Mouse (Mus musculus): ENCODE results near the gene Uts2. TPM values are rescaled to one million over a fixed set of nuclear protein-coding genes. Genes with fewer than 3 reads are reported as not detected.
"Not testable (repeated sequence)": the region's sequence is repeated elsewhere in the genome, so short reads cannot be mapped to it uniquely, and the experiment has no call there.

Uts2 gene
- polyA plus RNA-seq, 1 experiment from 2014 or later: not detected

DNA sequence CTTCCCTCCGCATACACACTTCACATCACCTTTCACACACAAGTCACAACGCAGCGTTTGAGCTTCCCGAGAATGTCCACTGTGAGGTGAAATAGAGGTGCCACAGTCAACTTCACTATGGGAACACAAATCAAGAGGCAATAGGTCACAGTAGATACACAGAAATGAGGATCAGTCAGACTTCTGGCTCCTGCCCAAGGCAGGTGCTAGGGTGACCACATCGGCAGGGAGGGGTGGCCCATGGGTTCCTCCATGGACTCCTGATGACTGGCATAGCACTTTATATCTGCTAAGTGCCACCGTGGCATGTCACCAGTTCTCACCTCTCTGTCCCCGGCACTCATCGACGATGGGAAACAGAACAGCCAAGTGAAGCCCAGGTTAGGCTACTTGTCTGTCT lies 1.7 kb downstream of the Uts2 start:
- Histone ChIP-seq H3K9me3 (replicated peaks; ENCODE audit: control insufficient read depth, low read length) (no peaks in the 10 kb centered on the region), H3K27me3 (replicated peaks; ENCODE audit: control insufficient read depth, insufficient read depth, low read length) (no peaks in the 10 kb centered on the region), H3K4me3 (ENCODE audit: low read depth, low read length) (no peak overlapping the region), H3K9ac (ENCODE audit: low read length) (no peak overlapping the region), H3K27ac (ENCODE audit: low read depth, low read length) (no peak overlapping the region), H3K36me3 (ENCODE audit: control insufficient read depth, insufficient read depth, low read length) (no peaks in the 10 kb centered on the region), H3K4me1 (ENCODE audit: control insufficient read depth, insufficient read depth, low read length) (no peaks in the 10 kb centered on the region), H3K4me2 (ENCODE audit: low read length) (no peak overlapping the region)
- WGBS: 98% methylated on average over 9 of the region's 9 CpGs
- no peak for DNase-seq (ENCODE audit: low spot score)
- ATAC-seq: no peak

- no peaks in the 10 kb centered on the region for H3K9me3 ChIP-seq (replicated peaks; ENCODE audit: control insufficient read depth, low read length)
- no peak overlapping the region for H3K4me3 ChIP-seq (ENCODE audit: low read depth, low read length)
- H3K27me3 ChIP-seq (replicated peaks; ENCODE audit: control insufficient read depth, insufficient read depth, low read length): no peaks in the 10 kb centered on the region
- DNase-seq (ENCODE audit: low spot score): no peak
- no peak overlapping the region for H3K27ac ChIP-seq (ENCODE audit: low read depth, low read length)
- H3K9ac ChIP-seq (ENCODE audit: low read length): no peak overlapping the region
- no peak overlapping the region for H3K4me2 ChIP-seq (ENCODE audit: low read length)
- 69% methylated on average over 13 of the region's 13 CpGs for WGBS
- no peaks in the 10 kb centered on the region for H3K36me3 ChIP-seq (ENCODE audit: control insufficient read depth, insufficient read depth, low read length)
- ATAC-seq: no peak
- H3K4me1 ChIP-seq (ENCODE audit: control insufficient read depth, insufficient read depth, low read length): no peaks in the 10 kb centered on the region
Measured at GRCm38 (mm10) chr4:151001397-151001796, 4.5 kb downstream of the Uts2 start.

GRCm38 (mm10) chr4:151005656-151006318 lies 8.9 kb downstream of the Uts2 start:
- Histone ChIP-seq H3K27me3 (replicated peaks; ENCODE audit: control insufficient read depth, insufficient read depth, low read length) (no peaks in the 10 kb centered on the region), H3K4me2 (ENCODE audit: low read length) (no peak overlapping the region), H3K4me1 (ENCODE audit: control insufficient read depth, insufficient read depth, low read length) (no peaks in the 10 kb centered on the region), H3K9me3 (replicated peaks; ENCODE audit: control insufficient read depth, low read length) (no peaks in the 10 kb centered on the region), H3K27ac (ENCODE audit: low read depth, low read length) (no peak overlapping the region), H3K9ac (ENCODE audit: low read length) (no peak overlapping the region), H3K4me3 (ENCODE audit: low read depth, low read length) (no peak overlapping the region), H3K36me3 (ENCODE audit: control insufficient read depth, insufficient read depth, low read length) (no peaks in the 10 kb centered on the region)
- DNase-seq (ENCODE audit: low spot score): no peak
- ATAC-seq: no peak
- WGBS: 94% methylated on average over 13 of the region's 13 CpGs

DNA sequence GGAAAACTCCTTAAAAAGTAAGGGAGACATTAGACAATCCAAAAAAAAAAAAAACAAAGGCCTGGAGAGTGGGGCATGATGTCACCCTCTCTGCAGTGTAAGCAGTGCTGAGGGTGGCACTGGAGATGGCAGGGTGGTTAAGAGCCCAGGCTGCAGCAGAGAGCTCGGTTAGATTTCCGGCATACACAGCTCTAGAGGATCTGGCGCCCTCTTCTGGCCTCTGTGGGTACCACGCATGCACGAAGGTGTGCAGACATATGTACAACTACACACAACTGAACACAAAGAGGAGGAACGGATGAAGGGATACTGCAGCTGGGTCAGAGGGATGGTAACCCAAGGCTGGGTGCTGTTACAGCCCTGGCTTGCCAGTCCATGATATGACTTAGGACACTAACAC lies 10.0 kb downstream of the Uts2 start:
- H3K4me3 ChIP-seq (ENCODE audit: low read depth, low read length): no peak overlapping the region
- H3K27me3 ChIP-seq (replicated peaks; ENCODE audit: control insufficient read depth, insufficient read depth, low read length): no peaks in the 10 kb centered on the region
- H3K4me2 ChIP-seq (ENCODE audit: low read length): no peak overlapping the region
- no peaks in the 10 kb centered on the region for H3K4me1 ChIP-seq (ENCODE audit: control insufficient read depth, insufficient read depth, low read length)
- H3K9ac ChIP-seq (ENCODE audit: low read length): no peak overlapping the region
- peak; percentile 31 for DNase-seq (ENCODE audit: low spot score)
- no peaks in the 10 kb centered on the region for H3K36me3 ChIP-seq (ENCODE audit: control insufficient read depth, insufficient read depth, low read length)
- H3K9me3 ChIP-seq (replicated peaks; ENCODE audit: control insufficient read depth, low read length): no peaks in the 10 kb centered on the region
- WGBS: 51% methylated on average over 6 of the region's 6 CpGs
- no peak overlapping the region for H3K27ac ChIP-seq (ENCODE audit: low read depth, low read length)
- no peak for ATAC-seq

GRCm38 (mm10) chr4:151010316-151010715 lies 13.4 kb downstream of the Uts2 start:
- Histone ChIP-seq H3K4me1 (ENCODE audit: control insufficient read depth, insufficient read depth, low read length) (no peaks in the 10 kb centered on the region), H3K4me2 (ENCODE audit: low read length) (no peak overlapping the region), H3K27me3 (replicated peaks; ENCODE audit: control insufficient read depth, insufficient read depth, low read length) (no peaks in the 10 kb centered on the region), H3K36me3 (ENCODE audit: control insufficient read depth, insufficient read depth, low read length) (0 out of 2 replicates have a peak, but pooled peaks cover 7% of the 10 kb centered on the region), H3K9ac (ENCODE audit: low read length) (no peak overlapping the region), H3K27ac (ENCODE audit: low read depth, low read length) (no peak overlapping the region), H3K4me3 (ENCODE audit: low read depth, low read length) (no peak overlapping the region), H3K9me3 (replicated peaks; ENCODE audit: control insufficient read depth, low read length) (no peaks in the 10 kb centered on the region)
- DNase-seq (ENCODE audit: low spot score) (no peak), ATAC-seq (no peak)
- 93% methylated on average over 7 of the region's 7 CpGs for WGBS

DNA sequence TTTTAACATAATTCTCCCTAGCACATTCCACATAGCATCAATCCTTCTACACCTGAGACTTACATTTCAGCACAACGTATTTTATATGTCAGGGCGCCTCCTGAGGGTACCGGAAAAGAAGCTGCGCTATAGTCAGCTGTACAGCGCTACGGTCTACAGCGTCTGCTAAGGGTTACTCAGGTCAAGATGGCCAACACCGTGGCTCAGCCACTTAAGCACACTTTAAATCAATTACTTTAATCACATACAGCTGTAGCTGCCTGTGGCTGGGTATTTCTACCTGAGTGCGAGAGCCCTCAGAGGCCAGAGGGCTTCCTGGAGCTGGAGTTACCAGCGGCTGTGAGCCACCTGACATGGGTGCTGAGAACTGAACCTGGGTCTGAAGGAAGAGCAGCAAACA lies 19.0 kb downstream of the Uts2 start:
- H3K36me3 ChIP-seq (ENCODE audit: control insufficient read depth, insufficient read depth, low read length): peaks cover 26% of the 10 kb centered on the region
- no peak overlapping the region for H3K4me3 ChIP-seq (ENCODE audit: low read depth, low read length)
- DNase-seq (ENCODE audit: low spot score) (no peak), ATAC-seq (no peak)
- H3K27me3 ChIP-seq (replicated peaks; ENCODE audit: control insufficient read depth, insufficient read depth, low read length): no peaks in the 10 kb centered on the region
- H3K27ac ChIP-seq (ENCODE audit: low read depth, low read length): no peak overlapping the region
- no peaks in the 10 kb centered on the region for H3K4me1 ChIP-seq (ENCODE audit: control insufficient read depth, insufficient read depth, low read length)
- H3K4me2 ChIP-seq (ENCODE audit: low read length): no peak overlapping the region
- no peaks in the 10 kb centered on the region for H3K9me3 ChIP-seq (replicated peaks; ENCODE audit: control insufficient read depth, low read length)
- H3K9ac ChIP-seq (ENCODE audit: low read length): no peak overlapping the region
- WGBS: 91% methylated on average over 10 of the region's 10 CpGs

DNA sequence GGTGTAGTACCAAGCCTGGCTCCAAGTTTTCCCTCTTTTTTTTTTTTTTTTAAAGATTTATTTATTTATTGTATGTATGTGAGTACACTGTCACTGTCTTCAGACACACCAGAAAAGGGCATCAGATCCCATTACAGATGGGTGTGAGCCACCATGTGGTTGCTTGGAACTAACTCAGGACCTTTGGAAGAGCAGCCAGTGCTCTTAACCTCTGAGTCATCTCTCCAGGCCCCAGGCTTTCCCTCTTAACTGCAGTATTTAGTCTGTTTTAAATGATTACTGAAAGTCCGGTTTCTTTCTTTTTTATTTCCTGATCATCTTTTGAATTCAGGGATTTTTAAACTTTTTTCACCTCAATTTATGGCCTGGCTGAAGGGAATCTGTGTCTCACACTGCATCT lies 20.5 kb downstream of the Uts2 start:
- DNase-seq (ENCODE audit: low spot score); H3K27me3 ChIP-seq (replicated peaks; ENCODE audit: control insufficient read depth, insufficient read depth, low read length); H3K4me3 ChIP-seq (ENCODE audit: low read depth, low read length); ATAC-seq; H3K4me2 ChIP-seq (ENCODE audit: low read length); H3K9me3 ChIP-seq (replicated peaks; ENCODE audit: control insufficient read depth, low read length); H3K4me1 ChIP-seq (ENCODE audit: control insufficient read depth, insufficient read depth, low read length); H3K27ac ChIP-seq (ENCODE audit: low read depth, low read length); H3K9ac ChIP-seq (ENCODE audit: low read length): not testable (repeated sequence)
- 95% methylated on average over 1 of the region's 1 CpGs for WGBS
- H3K36me3 ChIP-seq (ENCODE audit: control insufficient read depth, insufficient read depth, low read length): peaks cover 26% of the 10 kb centered on the region

DNA sequence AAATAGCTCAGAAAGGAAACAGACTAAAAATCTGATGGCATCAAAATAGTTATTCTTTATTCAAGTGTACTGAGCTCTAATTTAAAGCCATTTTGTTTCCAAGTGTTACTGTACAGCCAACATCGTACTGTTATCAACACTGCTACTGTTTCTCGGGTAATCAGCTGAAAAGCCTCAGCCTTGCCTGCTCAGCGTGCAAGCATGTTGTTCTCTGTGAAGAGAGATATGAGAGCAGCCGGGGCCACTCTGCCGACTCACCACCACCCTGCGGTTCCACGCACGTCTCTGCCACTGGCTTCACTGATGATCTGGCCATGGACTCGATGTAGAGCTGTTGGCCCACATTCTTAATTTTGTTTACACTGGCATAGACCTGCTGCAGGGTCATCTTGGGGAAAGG lies 27.3 kb downstream of the Uts2 start:
- H3K4me2 ChIP-seq (ENCODE audit: low read length): no peak overlapping the region
- H3K27me3 ChIP-seq (replicated peaks; ENCODE audit: control insufficient read depth, insufficient read depth, low read length): no peaks in the 10 kb centered on the region
- ATAC-seq (no peak), DNase-seq (ENCODE audit: low spot score) (no peak)
- 91% methylated on average over 9 of the region's 9 CpGs for WGBS
- no peak overlapping the region for H3K4me3 ChIP-seq (ENCODE audit: low read depth, low read length)
- no peak overlapping the region for H3K9ac ChIP-seq (ENCODE audit: low read length)
- H3K27ac ChIP-seq (ENCODE audit: low read depth, low read length): no peak overlapping the region
- H3K9me3 ChIP-seq (replicated peaks; ENCODE audit: control insufficient read depth, low read length): no peaks in the 10 kb centered on the region
- peaks cover 13% of the 10 kb centered on the region for H3K36me3 ChIP-seq (ENCODE audit: control insufficient read depth, insufficient read depth, low read length)
- no peaks in the 10 kb centered on the region for H3K4me1 ChIP-seq (ENCODE audit: control insufficient read depth, insufficient read depth, low read length)

DNA sequence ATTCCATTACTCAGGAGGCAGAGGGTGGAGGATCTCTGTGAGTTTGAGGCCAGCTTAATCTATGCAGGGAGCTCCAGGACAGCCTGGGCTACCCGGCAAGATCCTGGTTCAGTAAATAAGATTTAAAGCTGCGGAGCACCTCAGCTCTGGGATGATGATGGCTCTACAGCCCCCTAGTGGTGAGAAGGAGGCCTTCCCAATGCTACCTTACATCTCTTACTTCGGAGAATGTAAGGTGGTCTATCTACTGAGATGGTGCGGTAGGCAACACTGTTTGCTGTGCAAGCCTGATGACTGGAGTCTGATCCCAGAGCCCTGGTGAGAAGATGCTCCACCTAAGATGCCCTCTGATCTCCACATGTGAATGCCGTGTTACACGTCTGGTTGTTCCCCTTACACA lies 30.1 kb downstream of the Uts2 start:
- Histone ChIP-seq H3K4me2 (ENCODE audit: low read length) (no peak overlapping the region), H3K9ac (ENCODE audit: low read length) (no peak overlapping the region), H3K4me1 (ENCODE audit: control insufficient read depth, insufficient read depth, low read length) (no peaks in the 10 kb centered on the region), H3K27ac (ENCODE audit: low read depth, low read length) (no peak overlapping the region), H3K4me3 (ENCODE audit: low read depth, low read length) (no peak overlapping the region), H3K36me3 (ENCODE audit: control insufficient read depth, insufficient read depth, low read length) (peaks cover 13% of the 10 kb centered on the region), H3K9me3 (replicated peaks; ENCODE audit: control insufficient read depth, low read length) (no peaks in the 10 kb centered on the region), H3K27me3 (replicated peaks; ENCODE audit: control insufficient read depth, insufficient read depth, low read length) (no peaks in the 10 kb centered on the region)
- DNase-seq (ENCODE audit: low spot score) (peak; percentile 77), ATAC-seq (peak; percentile 48; the same call in 1 of the 2 replicates)
- WGBS: 46% methylated on average over 6 of the region's 6 CpGs

Measured in forebrain, embryonic 14.5 days (tissue).